Mouse (Mus musculus): ENCODE results near the gene Tiam1. TPM values are rescaled to one million over a fixed set of nuclear protein-coding genes. Genes with fewer than 3 reads are reported as not detected.

The Tiam1 gene
- total and polyA plus RNA-seq, 3 experiments: 1.8 to 5.3 (median 2.9) TPM

GRCm38 (mm10) chr16:90098191-90098605 is 45.4 kb downstream of the Tiam1 start:
- peaks cover 36% of the 10 kb centered on the region for H3K9me3 ChIP-seq (replicated peaks)

GRCm38 (mm10) chr16:90097769-90098168 is 45.8 kb downstream of the Tiam1 start:
- peaks cover 2% of the 10 kb centered on the region; the same call in 1 of the 2 replicates for H3K27me3 ChIP-seq (ENCODE audit: insufficient read depth, low read length)
- peaks cover 3% of the 10 kb centered on the region; the same call in 1 of the 2 replicates for H3K4me1 ChIP-seq (ENCODE audit: insufficient read depth, low read depth, low read length)
- no peak for DNase-seq (ENCODE audit: low spot score)

More at GRCm38 (mm10) chr16:90098191-90098605, 45.4 kb downstream of the Tiam1 start:
- TF ChIP-seq GATA2 (IDR thresholded peaks at IDR 0.05; ENCODE audit: borderline replicate concordance, low read depth, low read length) (no peak), TAL1 (conservative IDR thresholded peaks at IDR 0.05; ENCODE audit: low read depth, low read length) (no peak), GATA1 (IDR thresholded peaks at IDR 0.05; ENCODE audit: borderline replicate concordance, low read length) (no peak), POLR2AphosphoS5 (IDR thresholded peaks at IDR 0.05; ENCODE audit: insufficient replicate concordance, low read depth, low read length) (no peak), CTCF (IDR thresholded peaks at IDR 0.05; ENCODE audit: low read depth, low read length) (no peak)
- Histone ChIP-seq H3K36me3 (replicated peaks) (no peaks in the 10 kb centered on the region), H3K4me1 (ENCODE audit: insufficient read depth, low read depth, low read length) (peaks cover 6% of the 10 kb centered on the region; the same call in 1 of the 2 replicates), H3K27me3 (ENCODE audit: insufficient read depth, low read length) (peaks cover 2% of the 10 kb centered on the region; the same call in 1 of the 2 replicates), H3K4me3 (ENCODE audit: low read depth, low read length) (no peak overlapping the region)
- DNase-seq (ENCODE audit: low spot score) (no peak), ATAC-seq (ENCODE audit: extremely low read depth, insufficient number of reproducible peaks, low FRiP score, poor library complexity, severe bottlenecking) (no peak)

GRCm38 (mm10) chr16:90096011-90096410 is 47.6 kb downstream of the Tiam1 start:
- H3K36me3 ChIP-seq (replicated peaks): no peaks in the 10 kb centered on the region
- H3K27me3 ChIP-seq (ENCODE audit: insufficient read depth, low read length): peaks cover 2% of the 10 kb centered on the region; the same call in 1 of the 2 replicates
- DNase-seq (ENCODE audit: low spot score) (no peak), ATAC-seq (ENCODE audit: extremely low read depth, insufficient number of reproducible peaks, low FRiP score, poor library complexity, severe bottlenecking) (no peak)
- no peak overlapping the region for H3K4me3 ChIP-seq (ENCODE audit: low read depth, low read length)
- TF ChIP-seq GATA1 (IDR thresholded peaks at IDR 0.05; ENCODE audit: borderline replicate concordance, low read length) (no peak), GATA2 (IDR thresholded peaks at IDR 0.05; ENCODE audit: borderline replicate concordance, low read depth, low read length) (no peak), CTCF (IDR thresholded peaks at IDR 0.05; ENCODE audit: low read depth, low read length) (no peak)
- H3K4me1 ChIP-seq (ENCODE audit: insufficient read depth, low read depth, low read length): no peaks in the 10 kb centered on the region
- peaks cover 44% of the 10 kb centered on the region for H3K9me3 ChIP-seq (replicated peaks)

More at GRCm38 (mm10) chr16:90097769-90098168, 45.8 kb downstream of the Tiam1 start:
- no peak for TF ChIP-seq POLR2AphosphoS5 (IDR thresholded peaks at IDR 0.05; ENCODE audit: insufficient replicate concordance, low read depth, low read length)
- TF ChIP-seq CTCF (IDR thresholded peaks at IDR 0.05; ENCODE audit: low read depth, low read length): no peak
- no peak for TF ChIP-seq GATA2 (IDR thresholded peaks at IDR 0.05; ENCODE audit: borderline replicate concordance, low read depth, low read length)
- no peak for TF ChIP-seq TAL1 (conservative IDR thresholded peaks at IDR 0.05; ENCODE audit: low read depth, low read length)
- TF ChIP-seq GATA1 (IDR thresholded peaks at IDR 0.05; ENCODE audit: borderline replicate concordance, low read length): no peak
- ATAC-seq (ENCODE audit: extremely low read depth, insufficient number of reproducible peaks, low FRiP score, poor library complexity, severe bottlenecking): no peak
- Histone ChIP-seq H3K36me3 (replicated peaks) (no peaks in the 10 kb centered on the region), H3K9me3 (replicated peaks) (peaks cover 39% of the 10 kb centered on the region), H3K4me3 (ENCODE audit: low read depth, low read length) (no peak overlapping the region)

- no peak overlapping the region for H3K4me3 ChIP-seq (ENCODE audit: low read depth, low read length)
- ATAC-seq (ENCODE audit: extremely low read depth, insufficient number of reproducible peaks, low FRiP score, poor library complexity, severe bottlenecking) (no peak), DNase-seq (ENCODE audit: low spot score) (no peak)
- peaks cover 39% of the 10 kb centered on the region for H3K9me3 ChIP-seq (replicated peaks)
- H3K4me1 ChIP-seq (ENCODE audit: insufficient read depth, low read depth, low read length): no peaks in the 10 kb centered on the region
- TF ChIP-seq POLR2AphosphoS5 (IDR thresholded peaks at IDR 0.05; ENCODE audit: insufficient replicate concordance, low read depth, low read length) (no peak), GATA1 (IDR thresholded peaks at IDR 0.05; ENCODE audit: borderline replicate concordance, low read length) (no peak), CTCF (IDR thresholded peaks at IDR 0.05; ENCODE audit: low read depth, low read length) (no peak), TAL1 (conservative IDR thresholded peaks at IDR 0.05; ENCODE audit: low read depth, low read length) (no peak), GATA2 (IDR thresholded peaks at IDR 0.05; ENCODE audit: borderline replicate concordance, low read depth, low read length) (no peak)
- no peaks in the 10 kb centered on the region for H3K36me3 ChIP-seq (replicated peaks)
- H3K27me3 ChIP-seq (ENCODE audit: insufficient read depth, low read length): no peaks in the 10 kb centered on the region
Measured at GRCm38 (mm10) chr16:90093015-90093414, 50.6 kb downstream of the Tiam1 start.

GRCm38 (mm10) chr16:90091906-90092305 is 51.7 kb downstream of the Tiam1 start:
- H3K9me3 ChIP-seq (replicated peaks): peaks cover 46% of the 10 kb centered on the region
- H3K27me3 ChIP-seq (ENCODE audit: insufficient read depth, low read length): no peaks in the 10 kb centered on the region
- ATAC-seq (ENCODE audit: extremely low read depth, insufficient number of reproducible peaks, low FRiP score, poor library complexity, severe bottlenecking) (no peak), DNase-seq (ENCODE audit: low spot score) (no peak)
- TF ChIP-seq TAL1 (conservative IDR thresholded peaks at IDR 0.05; ENCODE audit: low read depth, low read length) (no peak), POLR2AphosphoS5 (IDR thresholded peaks at IDR 0.05; ENCODE audit: insufficient replicate concordance, low read depth, low read length) (no peak), GATA1 (IDR thresholded peaks at IDR 0.05; ENCODE audit: borderline replicate concordance, low read length) (no peak)
- H3K36me3 ChIP-seq (replicated peaks): no peaks in the 10 kb centered on the region
- no peaks in the 10 kb centered on the region for H3K4me1 ChIP-seq (ENCODE audit: insufficient read depth, low read depth, low read length)
- no peak overlapping the region for H3K4me3 ChIP-seq (ENCODE audit: low read depth, low read length)

GRCm38 (mm10) chr16:90091112-90091720 is 52.4 kb downstream of the Tiam1 start:
- TF ChIP-seq TAL1 (conservative IDR thresholded peaks at IDR 0.05; ENCODE audit: low read depth, low read length): no peak
- no peak for TF ChIP-seq CTCF (IDR thresholded peaks at IDR 0.05; ENCODE audit: low read depth, low read length)
- no peak for TF ChIP-seq GATA2 (IDR thresholded peaks at IDR 0.05; ENCODE audit: borderline replicate concordance, low read depth, low read length)
- no peak for TF ChIP-seq GATA1 (IDR thresholded peaks at IDR 0.05; ENCODE audit: borderline replicate concordance, low read length)
- no peak for TF ChIP-seq POLR2AphosphoS5 (IDR thresholded peaks at IDR 0.05; ENCODE audit: insufficient replicate concordance, low read depth, low read length)
- no peaks in the 10 kb centered on the region for H3K4me1 ChIP-seq (ENCODE audit: insufficient read depth, low read depth, low read length)
- no peaks in the 10 kb centered on the region for H3K36me3 ChIP-seq (replicated peaks)
- DNase-seq (ENCODE audit: low spot score) (no peak), ATAC-seq (ENCODE audit: extremely low read depth, insufficient number of reproducible peaks, low FRiP score, poor library complexity, severe bottlenecking) (no peak)
- H3K4me3 ChIP-seq (ENCODE audit: low read depth, low read length): no peak overlapping the region
- no peaks in the 10 kb centered on the region for H3K27me3 ChIP-seq (ENCODE audit: insufficient read depth, low read length)
- peaks cover 50% of the 10 kb centered on the region for H3K9me3 ChIP-seq (replicated peaks)
